Mouse (Mus musculus) heart, embryonic 13.5 days (tissue): ENCODE measurements around the gene Msmb. TPM values are rescaled to one million over a fixed set of nuclear protein-coding genes. Genes with fewer than 3 reads are reported as not detected.

Source experiments
- polyA plus RNA-seq: library from polyadenylated mRNA; unstranded; fragments of >200 nt; fragmentation: Nextera tagmentation; extraction: Ambion mirVana; gene quantifications from 2 replicates; pipeline ENCODE4 v1.2.1, GENCODE M21; 2015

The Msmb gene
- polyA plus RNA-seq, 1 experiment from 2014 or later: not detected

Other genes starting within 250 kb of the Msmb start
- gene Galnt15, start 113.0 kb upstream of the Msmb start, polyA plus RNA-seq: 0.23 and 0.24 TPM in 2 replicates
- 31.9 and 38.8 TPM in 2 replicates for gene Oxnad1, start 56.6 kb upstream of the Msmb start, polyA plus RNA-seq
- gene Dph3, start 56.3 kb upstream of the Msmb start, polyA plus RNA-seq: 76.6 and 96.8 TPM in 2 replicates
- gene Ncoa4, start 17.8 kb downstream of the Msmb start, polyA plus RNA-seq: 117 and 141 TPM in 2 replicates
- gene Timm23, start 59.9 kb downstream of the Msmb start, polyA plus RNA-seq: 289 and 312 TPM in 2 replicates
- gene Parg, start 59.9 kb downstream of the Msmb start, polyA plus RNA-seq: 22.3 and 22.8 TPM in 2 replicates
- 14.6 and 16.1 TPM in 2 replicates for gene Ogdhl, start 180.0 kb downstream of the Msmb start, polyA plus RNA-seq
- gene 1700024G13Rik, start 246.4 kb downstream of the Msmb start, polyA plus RNA-seq: not detected in 2 replicates